Mouse (Mus musculus): ENCODE measurements at regions not wholly inside any gene's neighbourhood (a gene's known extent, or its start where the extent isn't known, plus 50 kb on each side); places are given as distances from the start of the nearest gene placed in this dataset.

GRCm38 (mm10) chr15:32110659-32111058, 66.4 kb upstream of the Tas2r119 start:
- TF ChIP-seq POLR2A (IDR thresholded peaks at IDR 0.05; ENCODE audit: control insufficient read depth in 1 of 2, insufficient read depth in 1 of 2, low read depth in 1 of 2, low read length in 2 of 2, poor library complexity in 1 of 2), result no peak
- no peak for TF ChIP-seq EP300 (IDR thresholded peaks at IDR 0.05; ENCODE audit: low read depth in 1 of 2, low read length in 2 of 2)
- TF ChIP-seq JUND (IDR thresholded peaks at IDR 0.05; ENCODE audit: low read depth, low read length), result no peak
- no peak for TF ChIP-seq MAZ (IDR thresholded peaks at IDR 0.05; ENCODE audit: low read depth, low read length)
- no peak for TF ChIP-seq CTCF (IDR thresholded peaks at IDR 0.05 in 2 of 3, conservative IDR thresholded peaks at IDR 0.05 in 1 of 3; ENCODE audit: control insufficient read depth in 1 of 3, insufficient read depth in 1 of 3, low read depth in 2 of 3, low read length in 3 of 3, poor library complexity in 1 of 3, severe bottlenecking in 1 of 3)
- no peak for TF ChIP-seq USF1 (IDR thresholded peaks at IDR 0.05; ENCODE audit: low read depth, low read length)
- no peak for TF ChIP-seq NRF1 (IDR thresholded peaks at IDR 0.05; ENCODE audit: insufficient read depth, low read depth, low read length, poor library complexity, severe bottlenecking)
- TF ChIP-seq TAL1 (IDR thresholded peaks at IDR 0.05; ENCODE audit: low read length), result no peak
- no peak for TF ChIP-seq TCF12 (IDR thresholded peaks at IDR 0.05; ENCODE audit: low read depth, low read length)
- TF ChIP-seq ETS1 (IDR thresholded peaks at IDR 0.05; ENCODE audit: low read depth, low read length), result no peak
- no peak for TF ChIP-seq RAD21 (IDR thresholded peaks at IDR 0.05; ENCODE audit: low read depth, low read length)
- no peak for TF ChIP-seq RCOR1 (IDR thresholded peaks at IDR 0.05; ENCODE audit: low read depth, low read length)
- no peak for TF ChIP-seq SIN3A (IDR thresholded peaks at IDR 0.05; ENCODE audit: low read length)
- TF ChIP-seq POLR2AphosphoS5 (IDR thresholded peaks at IDR 0.05; ENCODE audit: borderline replicate concordance, low read depth, low read length), result no peak
